Mouse (Mus musculus) yolk sac, embryonic 10.5 days (tissue): Measurements from ENCODE around the gene Gm15319.
"Not testable (repeated sequence)": the region's sequence is repeated elsewhere in the genome, so short reads cannot be mapped to it uniquely, and the experiment has no call there.

ENCODE experiments used
- DNase-seq: peaks from one replicate; pipeline ENCODE4 v3.0.0-alpha.2; 2017; ENCODE audit warnings: low spot score

The Gm15319 gene

GRCm38 (mm10) chr8:20363110-20363509, at the start of gene Gm15319:
Gene Gm15319, minus strand, starts transcription at chr8:20363210.
- DNase-seq, result not testable (repeated sequence)

DNA sequence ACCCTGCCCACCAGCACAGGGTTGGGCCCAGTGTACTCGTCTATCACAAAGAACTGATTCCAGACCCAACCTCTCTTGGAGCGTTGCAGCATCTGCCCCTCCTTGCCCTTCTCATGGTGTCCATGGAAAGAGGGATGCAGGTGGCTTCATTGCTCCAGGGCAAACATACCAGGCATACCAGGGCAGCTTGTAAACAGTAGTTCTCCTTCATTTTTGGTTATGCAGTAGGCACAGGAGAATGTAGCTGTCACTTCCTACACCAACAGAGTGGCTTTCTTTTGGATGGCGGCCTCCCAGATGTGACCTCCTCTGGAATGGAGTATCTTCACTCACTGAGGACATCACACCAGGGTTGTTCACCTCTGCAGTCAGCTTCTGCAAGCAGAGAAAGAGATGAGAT, 47.3 kb upstream of the Gm15319 start:
- DNase-seq, result not testable (repeated sequence)

GRCm38 (mm10) chr8:20408441-20409030, 45.5 kb upstream of the Gm15319 start:
- DNase-seq, result peak; percentile 0

GRCm38 (mm10) chr8:20389363-20389739, 26.3 kb upstream of the Gm15319 start:
- DNase-seq, result not testable (repeated sequence)

GRCm38 (mm10) chr8:20388706-20389362, 25.8 kb upstream of the Gm15319 start:
- DNase-seq, result not testable (repeated sequence)

- not testable (repeated sequence) for DNase-seq
Observed at GRCm38 (mm10) chr8:20387121-20387794, 24.2 kb upstream of the Gm15319 start.

- DNase-seq, result not testable (repeated sequence)
Observed at GRCm38 (mm10) chr8:20384990-20385389, 22.0 kb upstream of the Gm15319 start.

DNA sequence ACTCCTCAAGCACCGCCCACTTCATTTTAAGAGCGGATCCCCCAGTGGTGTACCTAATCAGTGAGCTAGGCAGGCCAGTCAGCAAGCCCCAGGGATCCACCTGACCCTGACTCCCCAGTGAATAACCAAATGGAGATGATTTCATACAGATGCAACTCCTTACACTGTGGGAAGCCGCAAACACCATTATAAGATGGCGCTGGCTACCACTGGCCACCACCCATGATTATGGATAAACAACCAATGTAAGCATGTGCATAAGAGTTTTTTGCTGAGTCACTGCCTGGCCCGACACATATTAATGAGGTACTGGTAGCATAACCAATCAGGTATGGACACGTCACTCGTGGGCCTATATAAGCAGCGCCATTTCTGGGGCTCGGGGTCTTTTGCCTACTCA, 21.1 kb upstream of the Gm15319 start:
- DNase-seq, result not testable (repeated sequence)

GRCm38 (mm10) chr8:20382146-20382545, 19.1 kb upstream of the Gm15319 start:
- not testable (repeated sequence) for DNase-seq

- not testable (repeated sequence) for DNase-seq
Observed at GRCm38 (mm10) chr8:20381637-20382036, 18.6 kb upstream of the Gm15319 start.

DNA sequence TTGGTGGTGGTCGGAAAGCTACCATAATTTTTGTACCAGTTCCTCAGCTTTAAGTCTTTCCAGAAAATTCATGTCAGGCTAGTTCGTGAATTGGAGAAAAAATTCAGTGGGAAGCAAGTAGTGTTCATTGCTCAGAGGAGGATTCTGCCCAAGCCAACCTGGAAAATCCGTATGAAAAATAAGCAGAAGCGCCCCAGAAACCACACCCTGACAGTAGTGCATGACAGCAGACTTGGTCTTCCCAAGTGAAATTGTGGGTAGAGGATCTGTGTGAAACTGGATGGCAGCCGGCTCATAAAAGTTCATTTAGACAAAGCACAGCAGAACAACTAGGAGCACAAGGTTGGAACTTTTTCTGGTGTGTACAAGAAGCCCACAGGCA, 18.2 kb upstream of the Gm15319 start:
- DNase-seq, result not testable (repeated sequence)

DNA sequence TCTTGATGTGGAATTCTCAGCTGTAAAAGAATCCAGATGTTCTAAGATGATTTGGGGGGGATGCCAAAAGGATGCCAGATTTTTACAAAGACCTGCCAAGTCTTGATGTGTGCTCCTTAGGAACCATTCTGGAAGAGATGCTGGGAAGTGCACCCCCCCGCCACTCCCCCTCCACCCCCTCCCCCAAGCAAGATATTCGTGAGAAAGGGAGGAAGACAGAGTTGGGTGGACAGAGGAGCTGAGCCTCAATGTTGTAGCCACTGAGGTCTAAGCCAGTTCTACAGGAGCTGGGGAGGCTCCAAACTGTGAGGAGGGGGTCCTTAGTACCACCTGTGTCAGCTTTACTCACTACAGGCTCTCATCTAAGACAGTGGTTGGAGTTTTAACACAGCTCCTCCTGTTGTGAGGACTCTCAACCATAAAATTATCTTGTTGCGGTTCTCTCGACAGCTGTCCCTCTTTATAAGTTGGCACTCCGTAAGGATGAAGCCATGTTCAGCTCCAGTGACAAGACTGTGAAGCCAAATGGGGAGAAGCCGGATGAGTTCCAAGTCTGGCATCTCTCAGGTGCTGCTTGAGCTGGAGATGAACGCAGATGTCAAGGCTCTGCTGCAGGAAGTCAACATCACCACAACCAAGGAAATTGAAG, 17.7 kb upstream of the Gm15319 start:
- DNase-seq, result peak; percentile 0

DNA sequence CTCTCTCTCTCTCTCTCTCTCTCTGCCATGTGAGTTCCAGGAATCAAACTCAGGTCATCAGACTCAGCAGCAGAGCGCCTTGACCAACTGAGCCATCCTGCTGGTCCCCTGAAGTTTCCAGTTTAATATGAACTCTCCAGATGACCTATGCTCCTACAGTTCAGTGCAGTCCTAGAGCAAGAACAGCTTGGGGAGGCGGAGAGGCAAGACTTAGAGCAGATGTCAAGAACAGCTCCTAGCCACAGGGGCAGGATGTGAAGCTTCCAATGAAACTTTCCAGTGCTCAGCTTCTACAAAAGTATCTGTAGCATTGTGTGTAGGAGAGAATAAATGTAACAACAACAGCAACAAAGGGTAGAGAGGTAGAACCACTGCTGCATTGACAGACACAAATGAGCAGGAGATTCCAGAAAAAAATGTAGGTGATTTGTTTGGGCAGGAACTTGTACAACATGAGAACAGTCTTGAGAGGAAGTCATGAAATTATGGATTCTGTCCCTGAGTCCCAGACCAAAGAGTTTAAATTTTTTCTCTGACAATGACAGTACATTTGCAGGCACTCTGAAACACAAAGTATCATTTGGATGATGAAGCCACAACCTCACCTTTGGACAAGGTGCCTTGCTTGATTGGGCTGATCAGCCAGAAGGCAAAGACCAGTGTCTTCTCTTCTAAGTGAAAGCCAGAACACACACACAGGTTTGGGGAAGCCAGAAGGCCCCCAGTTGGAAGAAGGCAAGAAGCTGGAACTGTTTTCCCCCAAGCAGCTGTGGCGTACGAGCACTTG, 16.8 kb upstream of the Gm15319 start:
- DNase-seq, result not testable (repeated sequence)

GRCm38 (mm10) chr8:20378786-20379649, 16.0 kb upstream of the Gm15319 start:
- not testable (repeated sequence) for DNase-seq

DNA sequence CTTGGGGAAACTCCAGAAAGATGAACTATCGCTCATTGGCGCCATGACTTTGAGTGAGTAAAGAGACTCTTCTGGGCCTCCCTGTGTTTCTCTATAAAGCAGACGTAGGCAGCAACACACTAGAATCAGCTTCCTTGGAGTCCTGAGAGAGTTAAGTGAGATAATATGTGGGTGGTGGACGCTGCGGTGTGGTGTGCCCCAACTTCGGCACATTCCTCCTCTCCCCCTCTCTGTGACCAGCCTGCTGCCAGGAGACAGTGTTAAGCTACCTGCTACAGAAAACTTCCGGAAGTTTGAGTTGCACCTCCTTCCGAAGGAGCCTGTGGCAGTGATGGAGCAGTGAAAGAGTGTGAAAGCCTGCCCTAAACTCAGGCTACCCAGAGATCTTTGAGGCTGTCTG, 15.3 kb upstream of the Gm15319 start:
- DNase-seq, result not testable (repeated sequence)

- not testable (repeated sequence) for DNase-seq
Observed at GRCm38 (mm10) chr8:20375698-20376097, 12.7 kb upstream of the Gm15319 start.

DNA sequence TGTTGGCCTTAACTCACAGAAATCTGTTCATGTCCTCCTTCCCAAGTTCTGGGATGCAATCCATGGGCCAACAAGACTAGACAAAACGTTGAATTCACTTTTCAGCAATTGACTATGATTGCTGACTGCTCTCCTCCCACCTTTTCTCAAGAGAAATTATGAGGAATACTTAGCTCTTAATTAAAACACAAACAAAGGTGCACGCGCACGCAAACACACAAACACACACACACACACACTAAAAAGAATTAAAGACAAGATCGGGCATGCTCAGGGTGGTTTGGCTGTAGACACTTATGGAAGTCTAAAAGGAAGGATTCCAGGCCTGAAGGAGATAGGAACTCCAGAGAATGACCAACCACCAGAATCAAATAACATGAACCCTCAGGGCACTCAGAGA, 6.6 kb downstream of the Gm15319 start:
- not testable (repeated sequence) for DNase-seq

- DNase-seq, result not testable (repeated sequence)
Observed at GRCm38 (mm10) chr8:20353579-20353978, 9.4 kb downstream of the Gm15319 start.

DNA sequence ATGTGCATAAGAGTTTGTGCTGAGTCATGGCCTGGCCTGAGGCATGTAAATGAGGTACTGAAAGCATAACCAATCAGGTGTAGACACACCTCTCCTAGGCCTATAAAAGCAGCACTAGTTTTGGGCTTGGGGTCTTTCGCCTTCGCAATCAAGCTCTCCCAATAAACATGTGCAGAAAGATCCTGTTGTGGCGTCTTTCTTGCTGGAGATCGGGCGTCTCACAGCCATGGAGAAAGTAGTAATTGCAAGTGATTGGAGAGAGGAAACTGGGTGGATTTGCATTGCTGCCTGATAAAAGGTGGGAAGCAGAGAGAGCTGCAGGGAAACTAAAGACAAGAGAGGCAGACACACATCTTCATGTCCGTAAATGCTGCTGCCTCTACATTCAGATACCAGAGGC, 60.3 kb downstream of the Gm15319 start:
- DNase-seq, result not testable (repeated sequence)

DNA sequence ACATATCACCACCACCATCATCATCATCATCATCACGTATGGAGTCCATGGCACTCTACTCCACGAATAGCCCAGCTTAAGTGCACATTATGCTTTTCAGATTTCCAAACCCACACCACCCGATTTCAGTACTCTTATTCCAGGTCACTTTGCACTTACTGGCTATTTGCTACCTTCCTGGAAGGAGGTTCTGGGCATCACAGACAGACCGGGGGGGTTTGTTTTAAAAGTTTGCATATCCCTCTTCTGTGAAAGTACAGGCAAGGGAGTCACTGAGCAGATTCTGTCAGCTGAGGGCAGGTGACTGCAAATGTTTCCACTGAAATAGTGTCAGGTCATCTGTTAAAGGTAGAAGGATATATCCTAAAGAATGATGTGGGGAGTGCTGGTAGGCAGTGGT, 63.0 kb downstream of the Gm15319 start:
- DNase-seq, result not testable (repeated sequence)
